Mouse (Mus musculus): Measurements from ENCODE around the gene Gucd1. TPM values are rescaled to one million over a fixed set of nuclear protein-coding genes. Genes with fewer than 3 reads are reported as not detected.
"Not testable (repeated sequence)": the region's sequence is repeated elsewhere in the genome, so short reads cannot be mapped to it uniquely, and the experiment has no call there.

The Gucd1 gene
- polyA plus RNA-seq, 1 experiment from 2014 or later = 39.8 TPM

GRCm38 (mm10) chr10:75411343-75412113, 106.2 kb downstream of the Gucd1 start:
- Histone ChIP-seq H3K4me2 (replicated peaks) (0 out of 2 replicates have a peak overlapping the region, but pooled peaks have one; percentile 9), H3K4me1 (replicated peaks) (peaks cover 12% of the 10 kb centered on the region; the same call in 1 of the 2 replicates)
- 0 out of 2 replicates have a peak, but pooled peaks have one; percentile 33 for ATAC-seq
- H3K27me3 ChIP-seq (replicated peaks); H3K9ac ChIP-seq; H3K4me3 ChIP-seq (replicated peaks); H3K9me3 ChIP-seq; H3K27ac ChIP-seq; H3K36me3 ChIP-seq: not testable (repeated sequence)
- 57% methylated on average over 10 of the region's 10 CpGs for WGBS

GRCm38 (mm10) chr10:75407741-75408140, 110.0 kb downstream of the Gucd1 start:
- Histone ChIP-seq H3K9ac (no peak overlapping the region), H3K4me3 (replicated peaks) (no peak overlapping the region), H3K4me2 (replicated peaks) (no peak overlapping the region), H3K4me1 (replicated peaks) (peaks cover 8% of the 10 kb centered on the region; the same call in 1 of the 2 replicates), H3K27me3 (replicated peaks) (no peaks in the 10 kb centered on the region), H3K27ac (no peak overlapping the region), H3K9me3 (no peaks in the 10 kb centered on the region), H3K36me3 (no peaks in the 10 kb centered on the region)
- no peak for ATAC-seq
- WGBS = 68% methylated on average over 4 of the region's 4 CpGs

- no peak overlapping the region for H3K4me3 ChIP-seq (replicated peaks)
- no peak overlapping the region for H3K9ac ChIP-seq
- H3K9me3 ChIP-seq = no peaks in the 10 kb centered on the region
- H3K27ac ChIP-seq = no peak overlapping the region
- no peaks in the 10 kb centered on the region for H3K36me3 ChIP-seq
- 53% methylated on average over 13 of the region's 13 CpGs for WGBS
- ATAC-seq = peak; percentile 62; the same call in 1 of the 2 replicates
- H3K4me2 ChIP-seq (replicated peaks) = no peak overlapping the region
- 0 out of 2 replicates have a peak, but pooled peaks cover 3% of the 10 kb centered on the region for H3K4me1 ChIP-seq (replicated peaks)
- no peaks in the 10 kb centered on the region for H3K27me3 ChIP-seq (replicated peaks)
Measured at GRCm38 (mm10) chr10:75406755-75407154, 111.0 kb downstream of the Gucd1 start.

GRCm38 (mm10) chr10:75405916-75406315, 111.9 kb downstream of the Gucd1 start:
- WGBS = 86% methylated on average over 8 of the region's 8 CpGs

GRCm38 (mm10) chr10:75400958-75401357, 116.8 kb downstream of the Gucd1 start, which contains the start of gene Upb1:
Upb1 (plus strand) TSS chr10:75401115.
- H3K27ac ChIP-seq = no peak within 1 kb of the TSS
- WGBS = 76% methylated on average over 4 of the region's 4 CpGs
- H3K9ac ChIP-seq = no peak within 1 kb of the TSS
- no peak within 1 kb of the TSS for H3K4me2 ChIP-seq (replicated peaks)
- H3K9me3 ChIP-seq = no peaks in the 10 kb centered on the region
- no peaks in the 10 kb centered on the region for H3K36me3 ChIP-seq
- H3K27me3 ChIP-seq (replicated peaks) = no peaks in the 10 kb centered on the region
- no peak for ATAC-seq
- peaks cover 3% of the 10 kb centered on the region for H3K4me1 ChIP-seq (replicated peaks)
- H3K4me3 ChIP-seq (replicated peaks) = no peak within 1 kb of the TSS

More at GRCm38 (mm10) chr10:75405916-75406315, 111.9 kb downstream of the Gucd1 start:
- no peaks in the 10 kb centered on the region for H3K4me1 ChIP-seq (replicated peaks)
- H3K9me3 ChIP-seq = no peaks in the 10 kb centered on the region
- H3K9ac ChIP-seq = no peak overlapping the region
- H3K36me3 ChIP-seq = no peaks in the 10 kb centered on the region
- no peak overlapping the region for H3K4me2 ChIP-seq (replicated peaks)
- no peak overlapping the region for H3K4me3 ChIP-seq (replicated peaks)
- no peaks in the 10 kb centered on the region for H3K27me3 ChIP-seq (replicated peaks)
- ATAC-seq = no peak
- H3K27ac ChIP-seq = no peak overlapping the region

GRCm38 (mm10) chr10:75396966-75397365, 120.8 kb downstream of the Gucd1 start:
- H3K27ac ChIP-seq = no peak overlapping the region
- H3K36me3 ChIP-seq = no peaks in the 10 kb centered on the region
- no peaks in the 10 kb centered on the region for H3K27me3 ChIP-seq (replicated peaks)
- no peaks in the 10 kb centered on the region for H3K9me3 ChIP-seq
- 0 out of 2 replicates have a peak overlapping the region, but pooled peaks have one; percentile 11 for H3K4me2 ChIP-seq (replicated peaks)
- no peak overlapping the region for H3K4me3 ChIP-seq (replicated peaks)
- peak; percentile 28; the same call in 1 of the 2 replicates for ATAC-seq
- no peak overlapping the region for H3K9ac ChIP-seq
- H3K4me1 ChIP-seq (replicated peaks) = peaks cover 3% of the 10 kb centered on the region
- WGBS = 35% methylated on average over 14 of the region's 14 CpGs

- 85% methylated on average over 8 of the region's 8 CpGs for WGBS
- Histone ChIP-seq H3K27ac (no peak overlapping the region), H3K4me1 (replicated peaks) (peaks cover 3% of the 10 kb centered on the region), H3K4me3 (replicated peaks) (no peak overlapping the region), H3K9ac (no peak overlapping the region), H3K4me2 (replicated peaks) (no peak overlapping the region), H3K36me3 (no peaks in the 10 kb centered on the region), H3K9me3 (no peaks in the 10 kb centered on the region), H3K27me3 (replicated peaks) (no peaks in the 10 kb centered on the region)
- no peak for ATAC-seq
Measured at GRCm38 (mm10) chr10:75394796-75395195, 123.0 kb downstream of the Gucd1 start.

- Histone ChIP-seq H3K9ac (no peak overlapping the region), H3K4me3 (replicated peaks) (no peak overlapping the region), H3K36me3 (no peaks in the 10 kb centered on the region), H3K27me3 (replicated peaks) (no peaks in the 10 kb centered on the region), H3K4me2 (replicated peaks) (no peak overlapping the region), H3K27ac (no peak overlapping the region), H3K9me3 (no peaks in the 10 kb centered on the region), H3K4me1 (replicated peaks) (no peaks in the 10 kb centered on the region)
- no peak for ATAC-seq
- WGBS = 85% methylated on average over 4 of the region's 4 CpGs
Measured at GRCm38 (mm10) chr10:75390832-75391231, 126.9 kb downstream of the Gucd1 start.

GRCm38 (mm10) chr10:75390156-75390555, 127.6 kb downstream of the Gucd1 start:
- H3K27me3 ChIP-seq (replicated peaks) = no peaks in the 10 kb centered on the region
- no peaks in the 10 kb centered on the region for H3K36me3 ChIP-seq
- no peak overlapping the region for H3K4me3 ChIP-seq (replicated peaks)
- H3K9ac ChIP-seq = no peak overlapping the region
- no peak overlapping the region for H3K27ac ChIP-seq
- WGBS = 81% methylated on average over 2 of the region's 2 CpGs
- ATAC-seq = no peak
- no peaks in the 10 kb centered on the region for H3K9me3 ChIP-seq
- H3K4me1 ChIP-seq (replicated peaks) = no peaks in the 10 kb centered on the region
- no peak overlapping the region for H3K4me2 ChIP-seq (replicated peaks)

- H3K4me1 ChIP-seq (replicated peaks) = no peaks in the 10 kb centered on the region
- no peak overlapping the region for H3K4me3 ChIP-seq (replicated peaks)
- H3K4me2 ChIP-seq (replicated peaks) = no peak overlapping the region
- no peaks in the 10 kb centered on the region for H3K27me3 ChIP-seq (replicated peaks)
- no peak overlapping the region for H3K9ac ChIP-seq
- H3K36me3 ChIP-seq = no peaks in the 10 kb centered on the region
- no peak for ATAC-seq
- no peaks in the 10 kb centered on the region for H3K9me3 ChIP-seq
- 69% methylated on average over 10 of the region's 10 CpGs for WGBS
- no peak overlapping the region for H3K27ac ChIP-seq
Measured at GRCm38 (mm10) chr10:75378688-75379087, 139.1 kb downstream of the Gucd1 start.

GRCm38 (mm10) chr10:75373655-75374351, 144.0 kb downstream of the Gucd1 start:
- not testable (repeated sequence) for H3K27me3 ChIP-seq (replicated peaks); H3K4me2 ChIP-seq (replicated peaks); H3K4me1 ChIP-seq (replicated peaks); H3K27ac ChIP-seq; H3K9me3 ChIP-seq; H3K36me3 ChIP-seq; H3K9ac ChIP-seq; H3K4me3 ChIP-seq (replicated peaks)
- 0 out of 2 replicates have a peak, but pooled peaks have one; percentile 49 for ATAC-seq
- WGBS = 60% methylated on average over 15 of the region's 19 CpGs

GRCm38 (mm10) chr10:75365231-75365633, 152.5 kb downstream of the Gucd1 start:
- Histone ChIP-seq H3K27me3 (replicated peaks) (no peaks in the 10 kb centered on the region), H3K4me1 (replicated peaks) (0 out of 2 replicates have a peak, but pooled peaks cover 4% of the 10 kb centered on the region), H3K36me3 (no peaks in the 10 kb centered on the region), H3K9me3 (no peaks in the 10 kb centered on the region), H3K4me2 (replicated peaks) (0 out of 2 replicates have a peak overlapping the region, but pooled peaks have one; percentile 26), H3K27ac (no peak overlapping the region), H3K9ac (no peak overlapping the region), H3K4me3 (replicated peaks) (no peak overlapping the region)
- WGBS = 53% methylated on average over 6 of the region's 6 CpGs
- peak; percentile 47 for ATAC-seq
